Mouse (Mus musculus): ENCODE measurements at regions not wholly inside any gene's neighbourhood (a gene's known extent, or its start where the extent isn't known, plus 50 kb on each side); places are given as distances from the start of the nearest gene placed in this dataset.

GRCm38 (mm10) chr9:79518640-79519039 lies 200.0 kb downstream of the Col12a1 start:
- TF ChIP-seq CTCF (IDR thresholded peaks at IDR 0.05) (no peak), EP300 (IDR thresholded peaks at IDR 0.05) (no peak)
